Mouse (Mus musculus): Measurements from ENCODE around the gene Foxd1. TPM values are rescaled to one million over a fixed set of nuclear protein-coding genes. Genes with fewer than 3 reads are reported as not detected.
A peak's percentile ranks its signal among the peaks of the same experiment; 100 is the strongest.

Foxd1 gene
- polyA plus RNA-seq, 1 experiment from 2014 or later, result 0.43 TPM

DNA sequence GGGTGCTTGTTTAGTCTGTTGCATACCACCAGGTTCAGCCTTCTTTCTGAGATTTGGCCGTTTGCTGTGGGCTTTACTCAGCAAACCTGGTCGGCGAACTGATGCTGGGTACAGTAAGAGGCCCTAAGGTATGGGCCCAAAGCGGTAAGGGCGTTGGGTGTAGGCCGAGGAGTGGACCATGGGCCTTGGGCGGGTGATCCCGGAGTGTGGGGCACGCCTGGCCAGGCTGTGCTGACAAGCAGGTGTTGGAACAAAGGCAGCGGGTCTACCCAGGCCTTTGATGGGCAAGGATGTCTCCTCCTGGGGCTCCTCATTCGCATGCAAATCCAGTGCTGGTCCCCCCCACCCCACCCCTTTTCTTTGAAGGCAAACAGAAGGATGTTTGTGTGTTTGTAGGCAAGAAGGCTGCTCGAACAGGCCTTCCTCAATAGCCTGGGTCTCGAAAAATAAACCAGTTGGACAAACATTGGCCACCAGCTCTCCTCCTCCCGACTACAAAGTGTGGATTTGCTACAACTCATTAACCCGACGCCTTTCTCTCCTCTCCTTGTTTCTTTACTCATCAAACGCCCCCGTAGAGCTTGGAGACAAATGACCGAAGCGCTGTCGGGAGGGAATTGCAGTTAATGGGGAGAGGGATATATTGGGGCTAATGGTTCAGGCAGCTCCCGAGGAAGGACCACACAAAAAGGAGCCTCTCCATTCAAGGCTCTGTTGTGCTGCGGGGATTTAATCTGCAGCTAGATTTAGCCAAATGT lies 4.6 kb downstream of the Foxd1 start:
- Histone ChIP-seq H3K9ac (ENCODE audit: low read depth, low read length) (no peak overlapping the region), H3K4me1 (ENCODE audit: control insufficient read depth, insufficient read depth, low read depth, low read length) (peaks cover 17% of the 10 kb centered on the region), H3K27me3 (replicated peaks; ENCODE audit: control insufficient read depth, insufficient read depth, low read length) (peaks cover 63% of the 10 kb centered on the region), H3K4me2 (ENCODE audit: low read length) (no peak overlapping the region), H3K27ac (ENCODE audit: low read depth, low read length) (no peak overlapping the region), H3K9me3 (ENCODE audit: control insufficient read depth, low read length) (no peaks in the 10 kb centered on the region; the same call in 1 of the 2 replicates), H3K36me3 (ENCODE audit: control insufficient read depth, insufficient read depth, low read length) (no peaks in the 10 kb centered on the region), H3K4me3 (ENCODE audit: low read length) (no peak overlapping the region)
- no peak for ATAC-seq
- 1% methylated on average over 23 of the region's 23 CpGs for WGBS

DNA sequence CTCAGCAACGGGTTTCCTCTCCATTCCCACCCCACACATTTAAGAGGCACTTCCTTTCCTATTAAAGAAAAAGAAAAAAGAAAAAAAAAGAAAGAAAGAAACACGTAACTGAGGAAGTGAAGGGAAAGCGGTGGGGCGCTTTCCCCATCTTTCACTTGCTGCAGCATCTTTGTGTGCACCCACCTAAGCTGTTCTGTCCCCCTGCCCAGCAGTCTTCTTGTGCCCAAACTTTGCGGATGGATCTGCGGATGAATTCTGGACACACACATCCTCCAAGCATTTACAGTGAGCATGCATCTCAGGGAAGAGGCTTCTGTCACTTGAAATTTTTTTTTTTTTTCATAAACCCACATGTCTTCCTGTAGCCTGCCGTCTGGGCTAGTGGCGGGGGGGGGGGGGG lies 5.3 kb downstream of the Foxd1 start:
- H3K4me2 ChIP-seq (ENCODE audit: low read length), result no peak overlapping the region
- peaks cover 14% of the 10 kb centered on the region for H3K4me1 ChIP-seq (ENCODE audit: control insufficient read depth, insufficient read depth, low read depth, low read length)
- no peak overlapping the region for H3K9ac ChIP-seq (ENCODE audit: low read depth, low read length)
- H3K27me3 ChIP-seq (replicated peaks; ENCODE audit: control insufficient read depth, insufficient read depth, low read length), result peaks cover 61% of the 10 kb centered on the region
- H3K36me3 ChIP-seq (ENCODE audit: control insufficient read depth, insufficient read depth, low read length), result no peaks in the 10 kb centered on the region
- no peaks in the 10 kb centered on the region; the same call in 1 of the 2 replicates for H3K9me3 ChIP-seq (ENCODE audit: control insufficient read depth, low read length)
- ATAC-seq, result no peak
- WGBS, result 2% methylated on average over 7 of the region's 8 CpGs
- H3K27ac ChIP-seq (ENCODE audit: low read depth, low read length), result no peak overlapping the region
- no peak overlapping the region for H3K4me3 ChIP-seq (ENCODE audit: low read length)

DNA sequence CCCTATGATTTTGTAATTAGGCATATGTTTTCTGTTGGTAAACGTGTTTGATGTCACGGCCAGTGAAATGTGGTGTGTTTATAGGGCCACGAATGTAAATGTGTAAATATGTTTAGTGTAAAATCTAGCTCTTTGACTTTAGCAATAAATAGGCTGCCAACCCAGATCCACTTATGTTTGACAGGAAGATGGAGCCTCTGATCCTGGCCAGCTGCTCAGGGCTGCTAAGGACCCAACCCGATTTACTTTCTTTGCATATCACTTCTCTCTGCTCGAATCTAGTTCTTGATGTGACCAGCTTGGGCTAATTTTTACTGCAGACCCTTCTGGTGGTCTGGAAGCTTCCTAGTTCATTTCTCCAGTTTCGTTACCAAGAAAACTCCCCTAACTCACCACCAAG lies 6.3 kb downstream of the Foxd1 start:
- ATAC-seq, result no peak
- Histone ChIP-seq H3K4me3 (ENCODE audit: low read length) (no peak overlapping the region), H3K4me2 (ENCODE audit: low read length) (no peak overlapping the region), H3K27ac (ENCODE audit: low read depth, low read length) (no peak overlapping the region), H3K9ac (ENCODE audit: low read depth, low read length) (no peak overlapping the region), H3K36me3 (ENCODE audit: control insufficient read depth, insufficient read depth, low read length) (no peaks in the 10 kb centered on the region), H3K27me3 (replicated peaks; ENCODE audit: control insufficient read depth, insufficient read depth, low read length) (peaks cover 64% of the 10 kb centered on the region), H3K4me1 (ENCODE audit: control insufficient read depth, insufficient read depth, low read depth, low read length) (peaks cover 3% of the 10 kb centered on the region), H3K9me3 (ENCODE audit: control insufficient read depth, low read length) (no peaks in the 10 kb centered on the region; the same call in 1 of the 2 replicates)
- 4% methylated on average over 6 of the region's 6 CpGs for WGBS

DNA sequence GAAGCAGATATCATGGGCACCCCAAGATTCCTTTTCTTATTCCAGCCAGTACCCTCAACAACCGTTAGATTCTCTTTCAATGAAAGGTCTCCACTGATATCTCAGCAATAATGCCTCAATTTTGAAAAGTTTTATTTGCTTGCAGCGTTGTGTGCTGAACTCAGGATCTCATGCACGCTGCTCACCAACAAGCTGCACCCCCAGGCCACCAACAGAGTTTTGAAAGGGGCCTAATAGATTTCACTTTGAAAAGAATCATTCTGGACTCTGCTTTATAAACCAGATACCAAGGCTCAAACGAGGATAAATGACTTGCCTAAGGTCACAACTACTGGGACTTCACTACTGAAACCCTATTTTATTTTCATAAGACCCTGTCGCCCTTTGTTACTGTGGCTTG lies 7.1 kb downstream of the Foxd1 start:
- H3K4me2 ChIP-seq (ENCODE audit: low read length), result no peak overlapping the region
- no peaks in the 10 kb centered on the region; the same call in 1 of the 2 replicates for H3K4me1 ChIP-seq (ENCODE audit: control insufficient read depth, insufficient read depth, low read depth, low read length)
- no peak overlapping the region for H3K4me3 ChIP-seq (ENCODE audit: low read length)
- no peak for ATAC-seq
- no peak overlapping the region for H3K9ac ChIP-seq (ENCODE audit: low read depth, low read length)
- H3K36me3 ChIP-seq (ENCODE audit: control insufficient read depth, insufficient read depth, low read length), result no peaks in the 10 kb centered on the region
- peaks cover 70% of the 10 kb centered on the region for H3K27me3 ChIP-seq (replicated peaks; ENCODE audit: control insufficient read depth, insufficient read depth, low read length)
- H3K27ac ChIP-seq (ENCODE audit: low read depth, low read length), result no peak overlapping the region
- peaks cover 3% of the 10 kb centered on the region; the same call in 1 of the 2 replicates for H3K9me3 ChIP-seq (ENCODE audit: control insufficient read depth, low read length)
- 8% methylated on average over 5 of the region's 5 CpGs for WGBS

DNA sequence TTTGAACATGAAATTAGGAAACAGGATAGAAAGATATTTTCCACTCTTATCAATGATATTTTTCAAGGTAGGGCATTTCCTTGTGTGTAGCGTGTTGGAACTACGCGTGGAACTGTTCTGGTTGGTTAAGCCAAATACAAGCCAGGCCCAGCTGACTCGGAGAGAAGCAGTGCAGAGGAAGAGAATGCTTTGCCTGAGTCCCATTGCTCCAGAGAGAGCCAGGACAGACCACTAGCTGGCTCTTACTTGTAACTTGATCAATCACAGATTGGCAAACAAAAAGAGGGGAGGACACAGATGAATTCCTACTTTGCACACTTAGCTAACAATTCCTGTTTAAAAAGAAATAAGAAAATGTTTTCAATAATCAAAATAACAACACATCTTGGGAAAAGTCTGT lies 9.0 kb downstream of the Foxd1 start:
- H3K4me1 ChIP-seq (ENCODE audit: control insufficient read depth, insufficient read depth, low read depth, low read length), result no peaks in the 10 kb centered on the region; the same call in 1 of the 2 replicates
- no peak overlapping the region for H3K4me3 ChIP-seq (ENCODE audit: low read length)
- WGBS, result 6% methylated on average over 4 of the region's 4 CpGs

DNA sequence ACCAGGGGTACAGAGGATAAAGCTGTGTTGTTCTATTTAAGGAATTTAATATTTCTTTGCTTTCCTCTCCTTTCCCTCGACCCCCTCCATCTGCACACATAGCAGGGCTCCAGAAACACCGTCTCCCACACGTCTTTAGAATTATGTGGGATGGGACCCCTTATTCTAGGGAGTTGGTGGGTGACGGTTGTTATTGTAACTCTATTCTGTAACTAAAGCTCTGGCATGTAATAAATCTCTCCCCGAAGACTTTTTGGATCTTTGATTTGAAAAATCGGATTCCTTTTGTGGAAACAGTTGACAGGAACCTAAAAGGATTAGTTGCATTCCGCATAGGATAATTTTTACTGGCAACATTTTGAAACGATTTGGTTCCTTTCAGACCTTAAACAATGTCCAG lies 11.0 kb downstream of the Foxd1 start:
- Histone ChIP-seq H3K9me3 (ENCODE audit: control insufficient read depth, low read length) (peaks cover 4% of the 10 kb centered on the region; the same call in 1 of the 2 replicates), H3K27ac (ENCODE audit: low read depth, low read length) (no peak overlapping the region), H3K36me3 (ENCODE audit: control insufficient read depth, insufficient read depth, low read length) (no peaks in the 10 kb centered on the region), H3K9ac (ENCODE audit: low read depth, low read length) (no peak overlapping the region), H3K4me3 (ENCODE audit: low read length) (no peak overlapping the region), H3K4me2 (ENCODE audit: low read length) (no peak overlapping the region), H3K27me3 (replicated peaks; ENCODE audit: control insufficient read depth, insufficient read depth, low read length) (peaks cover 70% of the 10 kb centered on the region), H3K4me1 (ENCODE audit: control insufficient read depth, insufficient read depth, low read depth, low read length) (no peaks in the 10 kb centered on the region; the same call in 1 of the 2 replicates)
- WGBS, result 5% methylated on average over 8 of the region's 8 CpGs
- no peak for ATAC-seq

More for the DNA sequence above, 9.0 kb downstream of the Foxd1 start:
- Histone ChIP-seq H3K27ac (ENCODE audit: low read depth, low read length) (no peak overlapping the region), H3K4me2 (ENCODE audit: low read length) (no peak overlapping the region), H3K27me3 (replicated peaks; ENCODE audit: control insufficient read depth, insufficient read depth, low read length) (peaks cover 68% of the 10 kb centered on the region), H3K9ac (ENCODE audit: low read depth, low read length) (no peak overlapping the region), H3K9me3 (ENCODE audit: control insufficient read depth, low read length) (peaks cover 4% of the 10 kb centered on the region; the same call in 1 of the 2 replicates), H3K36me3 (ENCODE audit: control insufficient read depth, insufficient read depth, low read length) (no peaks in the 10 kb centered on the region)
- ATAC-seq, result no peak

DNA sequence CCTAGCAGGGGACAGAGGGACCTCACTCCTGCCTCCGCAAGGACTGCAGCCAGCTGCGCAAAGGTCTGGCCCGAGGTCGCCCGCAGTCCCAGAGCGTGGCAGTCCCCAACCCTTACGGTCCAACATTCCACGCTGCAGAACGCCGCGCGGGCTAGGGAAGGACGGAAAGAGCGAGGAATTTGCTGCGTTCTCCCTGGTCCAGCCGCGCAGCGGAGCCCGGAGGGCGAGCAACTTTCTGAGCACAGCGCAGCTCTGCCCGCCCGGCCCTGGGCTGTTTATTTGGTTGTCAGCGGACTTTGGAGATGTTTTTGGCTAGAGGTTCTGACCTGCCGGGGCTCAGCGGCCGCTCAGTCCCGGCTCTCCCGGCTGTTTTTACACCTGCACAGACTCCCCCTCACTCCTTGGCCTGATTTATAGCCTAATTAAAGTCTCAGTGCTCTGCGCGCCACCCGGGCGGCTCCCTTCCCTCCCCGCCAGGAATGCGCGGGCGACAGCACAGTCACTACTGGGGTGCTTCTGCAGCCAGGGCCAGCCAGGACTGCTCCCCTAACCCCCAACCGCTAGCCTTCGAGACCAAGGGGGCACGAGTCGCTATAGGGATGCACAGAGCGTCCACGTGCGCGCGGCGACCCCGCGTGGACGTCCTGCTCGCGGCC lies 11.9 kb downstream of the Foxd1 start:
- Histone ChIP-seq H3K27ac (ENCODE audit: low read depth, low read length) (no peak overlapping the region), H3K9ac (ENCODE audit: low read depth, low read length) (no peak overlapping the region), H3K9me3 (ENCODE audit: control insufficient read depth, low read length) (peaks cover 4% of the 10 kb centered on the region; the same call in 1 of the 2 replicates), H3K27me3 (replicated peaks; ENCODE audit: control insufficient read depth, insufficient read depth, low read length) (peaks cover 66% of the 10 kb centered on the region), H3K36me3 (ENCODE audit: control insufficient read depth, insufficient read depth, low read length) (no peaks in the 10 kb centered on the region), H3K4me1 (ENCODE audit: control insufficient read depth, insufficient read depth, low read depth, low read length) (no peaks in the 10 kb centered on the region; the same call in 1 of the 2 replicates), H3K4me3 (ENCODE audit: low read length) (peak overlapping the region; percentile 10), H3K4me2 (ENCODE audit: low read length) (peak overlapping the region; percentile 32)
- ATAC-seq, result peak; percentile 17; the same call in 1 of the 2 replicates
- under 1% methylated on average over 52 of the region's 52 CpGs for WGBS

DNA sequence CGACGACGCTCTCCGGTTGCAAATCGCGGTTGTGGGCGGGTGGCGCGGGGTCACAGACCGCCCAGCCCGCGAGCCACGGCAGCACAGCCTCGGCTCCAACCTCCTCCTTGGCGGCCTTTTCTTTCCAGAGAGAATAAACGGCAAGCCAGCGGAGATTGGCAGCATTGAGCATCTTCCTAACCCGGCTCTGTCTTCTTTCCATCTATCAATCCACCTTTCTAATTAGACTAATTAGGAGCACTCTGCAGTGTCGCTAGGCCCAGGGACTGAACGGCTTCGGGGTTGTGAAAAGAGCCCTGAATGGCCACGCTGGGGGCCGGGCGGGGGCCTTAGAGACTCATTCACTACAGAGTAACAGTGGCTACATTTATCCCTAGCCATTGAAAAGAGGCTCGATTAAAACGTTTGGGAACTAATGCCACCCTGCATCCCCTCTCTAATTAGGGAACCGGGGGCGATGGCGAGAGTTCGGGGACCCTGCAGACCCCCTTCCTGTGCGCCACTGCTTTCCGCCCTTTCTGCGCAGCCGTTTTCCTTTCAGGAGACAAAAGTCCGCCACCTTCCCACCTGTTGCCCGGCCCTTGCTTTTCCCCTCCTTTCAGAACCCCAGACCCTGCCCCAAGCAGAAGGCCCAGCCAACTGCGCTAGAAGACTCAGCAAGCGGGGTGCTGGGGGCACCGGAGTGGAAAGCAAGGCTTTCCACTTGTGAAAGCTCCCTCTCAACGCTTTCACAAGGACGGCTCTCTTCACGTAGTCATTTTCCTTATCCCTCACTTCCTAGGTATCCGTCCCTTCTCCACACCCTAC lies 12.6 kb downstream of the Foxd1 start:
- H3K4me3 ChIP-seq (ENCODE audit: low read length), result peak overlapping the region; percentile 10
- H3K9ac ChIP-seq (ENCODE audit: low read depth, low read length), result no peak overlapping the region
- ATAC-seq, result no peak
- H3K4me2 ChIP-seq (ENCODE audit: low read length), result peak overlapping the region; percentile 32
- peaks cover 4% of the 10 kb centered on the region; the same call in 1 of the 2 replicates for H3K9me3 ChIP-seq (ENCODE audit: control insufficient read depth, low read length)
- H3K27ac ChIP-seq (ENCODE audit: low read depth, low read length), result no peak overlapping the region
- H3K27me3 ChIP-seq (replicated peaks; ENCODE audit: control insufficient read depth, insufficient read depth, low read length), result peaks cover 66% of the 10 kb centered on the region
- WGBS, result under 1% methylated on average over 38 of the region's 43 CpGs
- H3K36me3 ChIP-seq (ENCODE audit: control insufficient read depth, insufficient read depth, low read length), result no peaks in the 10 kb centered on the region
- H3K4me1 ChIP-seq (ENCODE audit: control insufficient read depth, insufficient read depth, low read depth, low read length), result no peaks in the 10 kb centered on the region; the same call in 1 of the 2 replicates
